Mouse (Mus musculus) left cerebral cortex, postnatal 36 days (tissue): ENCODE results near the gene 1700025F22Rik. TPM values are rescaled to one million over a fixed set of nuclear protein-coding genes. Genes with fewer than 3 reads are reported as not detected.
"Not testable (repeated sequence)": the region's sequence is repeated elsewhere in the genome, so short reads cannot be mapped to it uniquely, and the experiment has no call there.

Source experiments
- DNase-seq, 2 experiments: peaks; one replicate each; pipeline ENCODE4 v3.0.0; 2021 to 2022; ENCODE audit warnings: low spot score in 2 of 2, mixed read lengths in 1 of 2
- intact Hi-C: fragments of 180-260 bp; cut with DNase I; formaldehyde crosslinking; loops from one replicate; pipeline ENCODE4 v1.15.1; 2025
- total RNA-seq, 2 experiments: library from RNA; stranded (reverse); gene quantifications; 2 replicates each; pipeline ENCODE4 v1.2.3; 2021

The 1700025F22Rik gene
- total RNA-seq: not detected

DNA sequence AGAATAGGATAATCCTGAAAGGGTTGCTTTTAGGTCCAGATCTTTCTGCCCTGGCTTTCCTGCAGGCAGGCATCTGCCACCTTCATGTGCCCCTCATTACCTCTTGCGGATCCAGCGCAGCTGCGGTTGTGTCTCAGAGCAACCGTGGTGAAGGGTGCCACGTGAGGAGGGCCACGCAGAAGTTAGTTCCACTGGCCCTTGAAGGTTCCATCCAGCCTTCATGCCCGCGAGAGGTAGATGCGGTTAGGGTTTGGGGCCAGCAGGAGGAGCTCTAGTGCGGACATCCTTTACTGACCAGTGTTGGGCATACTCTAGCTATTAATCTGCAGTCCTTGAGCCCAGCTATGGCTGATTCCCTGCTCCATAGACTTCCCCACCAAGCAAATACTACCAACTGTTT, at the start of gene 1700025F22Rik:
Gene 1700025F22Rik (minus strand): TSS at position 149 of the 400 bp plus-strand sequence.
- no peak for DNase-seq
- intact Hi-C loops: no loop called here

DNA sequence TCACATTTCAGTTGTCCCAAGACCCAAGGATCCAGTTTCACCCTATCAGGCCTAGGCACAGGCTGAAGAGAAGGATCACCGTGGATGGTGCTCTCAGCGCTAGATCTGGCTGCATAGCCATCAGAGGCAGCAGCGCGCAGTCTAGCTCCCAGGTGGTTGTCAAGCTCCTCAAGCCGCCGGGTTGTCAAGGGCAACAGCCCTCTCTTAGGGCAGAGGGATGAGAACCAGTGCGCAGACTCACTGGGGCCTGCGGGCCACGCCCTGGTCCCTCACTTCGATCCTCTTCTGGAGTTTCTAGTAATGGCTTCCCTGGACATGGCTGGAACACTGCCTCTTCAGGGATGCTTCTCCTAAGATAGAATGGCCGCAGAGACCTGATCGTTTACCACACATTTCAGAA, 31.4 kb upstream of the 1700025F22Rik start, which contains the start of gene Ms4a13:
Gene Ms4a13 (minus strand): TSS at position 192 of the 400 bp plus-strand sequence.
- DNase-seq: no peak
- intact Hi-C loops: no loop called here

DNA sequence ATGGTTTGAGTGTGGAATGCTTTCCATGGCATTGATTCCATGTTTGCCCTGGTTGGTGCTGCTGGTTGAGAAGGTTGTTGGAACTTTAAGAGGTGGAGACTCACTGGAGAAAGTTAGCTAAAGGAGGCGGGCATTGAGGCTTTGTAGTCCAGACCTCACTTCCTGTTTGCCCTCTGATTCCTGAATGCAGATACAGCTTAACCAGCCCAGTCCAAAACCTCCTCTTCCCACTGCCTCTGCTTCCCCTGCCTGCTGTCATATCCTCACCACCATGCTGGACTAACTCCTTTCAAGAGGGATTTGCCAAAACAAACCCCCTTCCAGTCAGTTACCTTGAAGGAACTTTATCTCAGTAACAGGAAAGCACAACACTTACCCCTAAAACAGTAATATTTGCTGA, 27.4 kb upstream of the 1700025F22Rik start:
- DNase-seq: no peak
- intact Hi-C loops: no loop called here

DNA sequence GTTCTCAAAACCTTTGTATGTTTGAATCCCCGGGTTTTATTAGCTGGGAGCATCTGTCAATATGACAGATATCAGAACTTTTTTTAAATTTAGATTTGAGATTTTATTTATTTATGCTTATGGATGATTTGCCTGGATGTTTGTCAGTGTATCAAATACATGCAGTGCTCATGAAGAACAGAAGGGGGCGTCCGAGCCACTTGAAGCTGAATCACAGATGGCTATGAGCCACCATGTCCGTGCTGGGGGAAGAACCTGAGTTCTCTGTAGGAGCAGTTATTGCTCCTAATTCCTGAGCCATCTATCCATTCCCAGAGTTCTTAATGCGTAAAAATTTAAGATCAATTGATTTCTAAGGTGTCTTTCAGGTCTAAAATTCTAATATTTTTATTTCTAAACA, 19.0 kb upstream of the 1700025F22Rik start:
- DNase-seq: no peak
- intact Hi-C loops: no loop called here

DNA sequence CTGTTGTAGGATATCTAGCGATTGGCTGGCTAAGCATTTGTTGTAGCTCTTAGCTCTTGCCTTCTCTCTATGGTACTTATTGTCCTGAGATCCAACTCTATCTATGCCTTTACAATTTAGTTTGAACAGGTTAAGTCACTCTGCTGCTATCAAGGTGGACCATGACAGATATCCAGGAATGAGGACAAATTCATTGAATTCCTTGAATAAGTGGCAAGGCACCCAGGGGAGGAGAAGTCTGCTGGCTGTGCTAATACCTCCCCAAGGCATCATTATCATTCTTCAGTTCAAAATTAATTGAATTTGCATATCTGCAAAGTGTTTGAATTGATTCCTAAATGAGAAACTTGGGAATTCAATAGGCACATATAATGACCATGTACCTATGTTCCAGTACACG, 12.3 kb upstream of the 1700025F22Rik start:
- intact Hi-C loops: no loop called here
- no peak for DNase-seq

DNA sequence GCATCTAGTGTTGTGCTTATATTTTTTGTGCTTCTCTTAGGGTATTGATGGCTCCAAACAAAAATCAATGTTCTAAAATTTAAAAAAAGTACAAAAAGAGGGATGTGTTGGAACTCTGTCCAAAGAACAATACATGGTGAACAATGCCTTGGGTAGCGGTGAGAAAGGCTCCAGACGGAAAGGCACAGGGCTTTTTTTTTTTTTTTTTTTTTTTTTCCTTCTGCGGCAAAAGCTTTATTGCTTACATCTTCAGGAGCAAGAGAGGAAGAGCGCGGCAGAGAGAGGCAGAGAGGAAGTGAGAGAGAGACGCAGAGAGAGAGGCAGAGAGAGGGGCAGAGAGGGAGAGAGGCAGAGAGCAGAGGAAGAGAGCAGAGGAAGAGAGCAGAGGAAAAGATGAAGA, 7.2 kb downstream of the 1700025F22Rik start:
- intact Hi-C loops, DNase-seq: not testable (repeated sequence)

DNA sequence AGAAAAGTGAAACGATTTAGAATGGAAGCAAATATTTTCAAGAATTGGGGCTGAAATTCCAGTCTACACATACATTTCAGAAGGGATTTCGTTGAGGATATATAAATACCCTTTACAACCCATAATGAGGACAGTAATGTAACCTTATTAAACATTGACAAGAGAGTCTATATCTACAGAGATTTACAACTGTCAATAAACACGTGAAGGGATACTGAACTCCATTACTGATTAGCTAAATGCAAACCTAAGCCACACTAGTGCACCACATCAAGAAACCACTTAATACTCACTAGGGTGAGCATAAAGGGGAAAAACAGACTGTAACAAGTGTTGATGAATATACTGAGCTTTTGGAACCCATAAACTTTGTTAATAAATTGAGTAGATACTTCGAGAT, 29.8 kb downstream of the 1700025F22Rik start:
- intact Hi-C loops: no loop called here
- DNase-seq: no peak

DNA sequence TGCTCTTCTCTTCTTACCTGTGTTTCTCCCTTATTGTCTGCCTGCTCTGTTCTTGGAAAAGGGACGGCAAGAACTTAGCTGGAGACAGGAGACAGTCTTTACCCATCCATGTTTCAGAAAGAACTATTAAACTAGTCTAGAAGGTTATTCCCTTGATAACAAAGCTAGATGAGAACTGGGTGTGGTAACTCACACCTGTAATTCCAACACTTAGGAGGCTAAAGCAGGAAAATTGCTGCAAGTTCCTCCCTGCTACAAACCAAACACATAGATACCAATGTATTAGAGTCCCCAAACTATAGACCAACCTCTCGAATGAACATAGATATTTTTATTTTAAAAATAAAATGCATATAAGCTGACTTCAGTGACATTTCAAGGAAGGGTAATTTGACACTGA, 30.3 kb downstream of the 1700025F22Rik start:
- no peak for DNase-seq
- intact Hi-C loops: no loop called here

DNA sequence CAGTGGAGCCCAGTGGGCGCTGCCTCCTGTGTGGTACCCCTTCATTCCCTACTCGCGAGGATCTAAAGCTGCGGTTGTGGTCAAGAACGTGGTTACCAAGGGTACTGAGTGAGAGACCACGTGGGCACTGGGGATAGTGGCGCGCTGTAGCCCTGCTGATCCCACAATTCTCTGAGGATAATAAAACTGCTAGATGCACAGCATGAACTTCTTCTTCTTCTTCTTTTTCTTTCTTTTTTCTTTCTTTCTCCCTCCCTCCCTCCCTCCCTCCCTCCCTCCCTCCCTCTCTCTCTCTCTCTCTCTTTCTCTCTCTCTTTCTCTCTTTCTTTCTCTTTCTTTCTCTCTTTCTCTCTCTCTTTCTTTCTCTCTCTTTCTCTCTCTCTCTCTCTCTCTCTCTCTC, 34.3 kb downstream of the 1700025F22Rik start, which contains the start of gene 1700017D01Rik:
Gene 1700017D01Rik (minus strand): TSS at position 101 of the 400 bp plus-strand sequence.
- intact Hi-C loops, DNase-seq: not testable (repeated sequence)

DNA sequence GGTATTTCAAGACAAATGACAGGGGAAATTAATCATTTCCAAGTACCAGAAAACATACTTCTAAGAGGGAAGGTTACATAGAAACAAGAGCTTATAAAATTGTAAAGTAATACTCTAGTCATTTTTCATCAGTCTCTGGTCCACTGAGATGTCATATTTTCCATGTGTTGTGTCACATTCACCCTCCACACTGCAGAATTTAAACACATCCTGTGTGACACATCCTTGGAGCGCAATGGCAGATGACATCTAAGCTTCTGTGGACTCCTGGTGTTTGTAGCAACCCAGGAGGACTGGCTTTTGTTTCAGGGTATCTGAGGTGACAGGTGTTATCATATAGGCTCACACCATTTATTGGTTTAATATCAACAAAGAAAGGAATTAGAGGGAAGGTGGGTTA, 35.4 kb downstream of the 1700025F22Rik start:
- DNase-seq: no peak
- intact Hi-C loops: no loop called here

DNA sequence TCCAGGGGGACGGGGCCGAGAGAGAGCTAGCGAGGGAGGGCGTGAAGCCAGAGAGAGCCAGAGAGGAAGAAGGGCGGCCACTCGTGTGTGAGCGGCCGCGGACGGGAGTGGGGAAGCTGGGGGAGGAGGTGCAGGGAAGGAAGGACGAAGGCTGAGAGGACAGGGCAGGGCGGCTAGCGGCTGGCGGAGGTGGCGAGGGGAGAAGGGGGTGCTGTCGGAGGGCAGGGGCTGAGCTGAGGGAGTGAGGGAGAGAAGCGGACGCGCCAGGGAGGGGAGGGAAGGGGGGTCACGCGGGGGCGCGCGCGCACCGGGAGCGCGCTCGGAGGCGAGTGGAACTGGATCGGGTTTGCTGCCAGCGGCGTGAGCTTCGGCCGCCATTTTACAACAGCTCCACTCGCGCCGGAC, 44.1 kb downstream of the 1700025F22Rik start:
- intact Hi-C loops: not testable (repeated sequence)
- DNase-seq: peak in 1 of 2 experiments; percentile 19

DNA sequence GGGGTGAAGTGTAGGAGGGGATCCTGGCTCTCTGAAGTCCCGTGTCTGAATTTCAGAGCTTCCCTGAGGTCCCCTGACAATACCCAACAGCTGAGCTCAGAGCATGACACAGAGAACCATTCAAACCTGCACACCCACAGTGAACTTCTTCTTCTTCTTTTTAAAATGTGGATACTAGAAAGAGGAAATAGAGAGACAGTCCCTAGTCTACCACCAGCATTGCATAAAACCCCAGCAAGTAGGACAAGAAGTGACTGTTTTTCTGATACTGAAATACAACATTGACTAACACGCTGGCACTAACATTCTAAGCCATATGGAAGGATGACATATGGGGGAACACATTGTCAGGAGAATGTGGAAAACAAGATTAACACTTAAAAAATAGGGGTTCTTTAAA, 45.8 kb downstream of the 1700025F22Rik start:
- no peak for DNase-seq

DNA sequence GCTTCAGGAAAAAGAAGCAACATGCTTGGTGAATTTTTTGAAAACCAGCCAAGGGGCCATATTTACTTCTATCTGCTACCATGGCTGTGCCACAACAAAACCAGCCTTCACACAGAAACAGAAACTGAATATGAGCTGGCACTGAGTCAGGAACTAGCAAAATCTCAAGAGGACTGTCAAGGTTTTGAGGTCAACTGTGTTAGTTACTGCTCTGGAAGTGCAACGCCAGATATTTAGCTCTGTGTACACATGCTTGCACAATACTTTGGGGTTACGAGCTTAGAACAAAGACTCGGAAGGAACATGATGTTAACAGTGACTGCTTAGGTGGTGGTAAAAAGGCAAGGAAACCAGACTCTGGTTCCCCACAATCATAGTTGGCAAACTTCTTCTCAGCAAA, 57.4 kb downstream of the 1700025F22Rik start:
- DNase-seq: no peak
- intact Hi-C loops: no loop called here

More for the DNA sequence above, 45.8 kb downstream of the 1700025F22Rik start:
- intact Hi-C loops: no loop called here

DNA sequence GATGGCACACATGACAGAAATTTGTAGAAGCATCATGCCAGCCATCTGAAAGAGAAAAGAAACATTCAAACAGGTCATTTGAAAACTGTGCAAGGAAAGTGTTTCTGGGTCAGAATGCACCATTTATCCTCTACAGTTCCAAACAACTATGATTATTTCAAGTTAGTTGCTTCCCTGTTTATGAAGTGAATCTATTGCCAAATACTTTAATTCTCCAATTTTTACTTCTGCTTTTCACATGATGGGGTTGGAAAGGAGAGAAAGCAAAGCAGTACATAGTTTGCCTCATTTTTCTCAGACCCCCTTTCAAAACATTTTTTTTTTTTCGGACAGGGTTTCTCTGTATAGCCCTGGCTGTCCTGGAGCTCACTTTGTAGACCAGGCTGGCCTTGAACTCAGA, 63.2 kb downstream of the 1700025F22Rik start:
- DNase-seq: no peak
- intact Hi-C loops: no loop called here

DNA sequence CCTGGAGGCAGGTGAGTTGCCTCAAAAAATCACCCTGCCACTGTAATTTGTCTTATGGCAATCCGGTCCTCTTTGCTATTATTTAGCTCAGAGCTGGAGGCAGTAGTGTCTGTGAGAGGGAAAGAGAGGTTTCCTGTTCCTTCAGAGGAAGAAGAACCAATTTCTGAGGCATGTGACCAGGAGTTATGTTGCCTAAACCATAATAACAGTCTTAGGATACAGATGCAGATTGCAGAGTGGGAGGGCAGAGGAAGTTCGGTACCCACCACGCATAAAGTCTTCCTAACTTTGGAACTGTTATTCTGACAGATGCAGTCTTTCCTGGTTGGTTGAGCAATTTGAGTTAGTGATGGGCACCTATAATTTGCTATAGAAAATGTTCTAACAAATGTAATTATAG, 66.7 kb downstream of the 1700025F22Rik start:
- DNase-seq: no peak
- intact Hi-C loops: no loop called here

DNA sequence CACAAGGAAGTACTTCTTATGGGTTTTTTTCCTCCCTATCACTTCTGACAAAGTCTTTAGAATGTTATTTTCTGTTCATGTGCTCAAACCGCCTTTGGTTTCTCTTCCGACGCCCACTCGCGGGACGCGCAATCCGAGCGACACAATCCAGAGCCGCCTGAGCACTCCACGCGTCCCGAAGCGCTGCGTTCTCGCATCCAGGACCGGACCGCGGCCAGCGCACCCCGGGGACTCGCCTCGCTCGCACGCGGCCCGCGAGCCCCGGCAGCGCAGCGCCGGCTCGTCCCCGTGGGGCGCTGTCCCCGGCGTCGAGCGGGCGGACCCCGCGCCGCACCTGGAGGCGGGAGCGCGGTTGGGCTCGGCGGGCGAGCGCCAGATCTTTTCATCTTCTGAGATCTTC, 73.0 kb downstream of the 1700025F22Rik start:
- intact Hi-C loops: not testable (repeated sequence)
- peak in 1 of 2 experiments; percentile 4 for DNase-seq

Other genes starting within 250 kb of the 1700025F22Rik start
- gene Zp1, start 244.7 kb downstream of the 1700025F22Rik start, total RNA-seq: not detected
- under 1 TPM in 1 of 2 experiments, not detected in 1; 0.20 TPM for gene Ptgdr2, start 228.2 kb downstream of the 1700025F22Rik start, total RNA-seq
- gene Ccdc86, start 216.1 kb downstream of the 1700025F22Rik start, total RNA-seq: 1 to 10 TPM; 8.2 to 9.1 TPM
- not detected for gene Ms4a10, start 190.7 kb downstream of the 1700025F22Rik start, total RNA-seq
- under 1 TPM in 1 of 2 experiments, not detected in 1; 0.39 TPM for gene Ms4a15, start 172.1 kb downstream of the 1700025F22Rik start, total RNA-seq
- not detected for gene Ms4a18, start 147.3 kb downstream of the 1700025F22Rik start, total RNA-seq
- gene Ms4a8a, start 84.2 kb downstream of the 1700025F22Rik start, total RNA-seq: not detected
- not detected for gene 1700017D01Rik, start 34.4 kb downstream of the 1700025F22Rik start, total RNA-seq
- not detected for gene Ms4a13, start 31.4 kb upstream of the 1700025F22Rik start, total RNA-seq
- not detected for gene Ms4a12, start 67.1 kb upstream of the 1700025F22Rik start, total RNA-seq
- not detected for gene Ms4a1, start 100.9 kb upstream of the 1700025F22Rik start, total RNA-seq
- gene Ms4a5, start 118.6 kb upstream of the 1700025F22Rik start, total RNA-seq: not detected
- under 1 TPM in 1 of 2 experiments, not detected in 1; 0.07 TPM for gene Ms4a14, start 149.1 kb upstream of the 1700025F22Rik start, total RNA-seq
- gene Ms4a7, start 170.8 kb upstream of the 1700025F22Rik start, total RNA-seq: 1 to 10 TPM in 1 of 2 experiments, under 1 TPM in 1; 0.47 to 1.2 TPM
- under 1 TPM; 0.94 to 1.00 TPM for gene Ms4a4a, start 210.2 kb upstream of the 1700025F22Rik start, total RNA-seq
- under 1 TPM in 1 of 2 experiments, not detected in 1; 0.23 TPM for gene Ms4a4c, start 239.4 kb upstream of the 1700025F22Rik start, total RNA-seq